Mouse (Mus musculus): ENCODE results near the gene Slc34a3.
A peak's percentile ranks its signal among the peaks of the same experiment; 100 is the strongest.

Gene Slc34a3

DNA sequence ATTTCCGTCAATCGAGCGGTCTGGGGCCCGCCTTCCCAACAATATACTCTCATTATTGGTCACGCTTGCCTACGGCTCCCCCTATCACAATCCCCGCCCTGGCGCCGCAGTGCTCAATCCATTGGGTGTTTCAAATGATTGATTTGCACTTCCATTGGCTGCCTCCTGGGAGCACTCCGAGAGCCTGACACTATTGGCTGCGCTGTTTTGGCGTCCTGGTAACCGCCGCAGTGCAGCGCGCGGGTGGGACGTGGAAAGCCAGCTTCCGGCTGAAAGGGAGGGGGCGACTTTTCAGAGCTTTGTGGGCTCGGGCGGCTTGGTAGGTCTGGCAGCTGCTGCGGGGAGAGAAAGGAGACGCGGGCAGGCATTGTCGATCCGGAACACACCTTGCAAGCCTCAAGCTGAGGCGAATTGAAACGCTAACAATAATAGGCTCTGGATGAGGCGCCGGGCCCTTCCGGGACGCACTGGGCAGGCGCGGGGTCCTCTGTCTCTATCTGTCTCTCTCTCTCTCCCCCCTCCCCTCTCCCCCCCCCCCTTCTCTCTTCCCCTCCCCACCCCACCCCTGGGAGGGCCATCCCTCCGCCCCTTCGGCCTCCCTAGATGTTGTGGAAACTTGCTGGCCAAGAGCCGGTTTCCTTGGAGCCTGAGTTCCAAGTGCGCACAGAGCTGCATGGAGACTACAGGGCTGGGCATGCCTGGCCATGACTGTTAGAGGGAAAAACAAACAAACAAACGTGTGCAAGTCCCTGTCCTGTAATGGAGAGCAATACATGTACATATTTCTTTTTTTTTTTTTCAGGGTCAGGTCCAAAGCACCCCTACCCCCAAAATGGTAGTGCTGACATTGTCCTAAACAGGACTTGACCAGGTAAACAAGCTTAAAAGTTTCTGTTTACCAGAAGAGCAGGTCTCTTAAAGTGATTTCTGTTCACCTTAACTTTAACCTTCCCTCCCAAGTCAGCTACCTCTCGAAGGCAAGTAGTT, 9.1 kb downstream of the Slc34a3 start:
- peak; percentile 97 for DNase-seq

- no peak for DNase-seq
Observed at GRCm38 (mm10) chr2:25224492-25224765, 9.7 kb downstream of the Slc34a3 start, which contains the start of gene Tubb4b. TSS of gene Tubb4b (minus strand) at chr2:25224702.

DNA sequence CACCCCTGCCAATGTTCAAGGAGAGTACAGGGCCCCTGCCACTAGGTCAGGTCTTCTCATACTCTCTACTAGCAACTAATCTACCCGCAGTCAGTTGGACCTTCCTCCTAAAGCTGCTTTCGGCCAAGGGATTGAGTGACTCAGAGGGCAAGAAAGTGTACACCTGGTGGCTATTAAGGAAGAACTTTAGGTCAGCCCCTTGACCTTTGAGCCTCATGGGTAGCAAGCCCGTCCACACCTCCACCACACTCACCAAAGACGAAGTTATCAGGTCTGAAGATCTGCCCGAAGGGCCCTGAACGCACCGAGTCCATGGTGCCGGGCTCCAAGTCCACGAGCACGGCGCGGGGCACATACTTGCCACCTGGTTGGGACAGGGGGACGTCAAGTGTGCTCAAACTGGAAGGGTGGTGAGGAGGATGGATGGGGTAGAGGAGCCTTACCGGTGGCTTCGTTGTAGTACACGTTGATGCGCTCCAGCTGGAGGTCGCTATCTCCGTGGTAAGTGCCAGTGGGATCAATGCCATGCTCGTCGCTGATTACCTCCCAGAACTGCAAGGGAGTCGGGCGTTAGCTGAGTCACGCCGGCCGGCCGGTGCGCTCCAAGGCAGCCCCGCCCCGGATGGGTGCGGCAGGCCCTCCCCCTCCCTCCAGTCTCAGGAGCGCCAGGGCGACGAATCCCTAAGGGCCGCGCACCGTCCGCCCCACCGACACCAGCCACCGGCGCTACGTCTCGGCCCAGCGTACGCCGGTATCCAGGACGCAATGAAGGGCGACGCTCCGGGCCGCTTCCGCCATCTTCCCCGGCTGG, 10.3 kb downstream of the Slc34a3 start:
- DNase-seq, result peak; percentile 82

GRCm38 (mm10) chr2:25221331-25221772, 12.8 kb downstream of the Slc34a3 start:
- DNase-seq, result no peak

GRCm38 (mm10) chr2:25218445-25218844, 15.7 kb downstream of the Slc34a3 start, which contains the start of gene Fam166a:
TSS of gene Fam166a (plus strand) at chr2:25218745.
- no peak for DNase-seq

DNA sequence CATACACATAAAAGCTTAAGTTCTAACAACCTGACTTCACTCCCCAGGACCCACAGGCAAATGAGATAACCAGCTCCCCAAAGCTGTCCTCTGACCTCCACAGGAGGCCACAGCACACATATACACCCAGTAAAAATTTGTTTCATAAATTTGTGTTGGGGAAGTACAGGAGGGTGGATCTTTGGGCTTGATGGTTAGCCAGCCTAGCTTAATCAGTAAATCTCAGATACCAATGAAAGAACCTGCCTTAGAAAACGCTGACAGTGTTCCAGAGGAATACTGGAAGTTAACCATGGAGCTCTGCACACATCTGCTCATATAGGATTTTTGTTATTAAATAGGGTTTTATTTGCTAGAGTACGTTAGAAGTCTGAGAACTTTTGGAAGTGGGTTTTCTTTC, 16.5 kb downstream of the Slc34a3 start:
- no peak for DNase-seq

- no peak for DNase-seq
Observed at GRCm38 (mm10) chr2:25214444-25214843, 19.7 kb downstream of the Slc34a3 start, which contains the start of gene Stpg3. TSS of gene Stpg3 (minus strand) at chr2:25214637.

- DNase-seq, result no peak
Observed at GRCm38 (mm10) chr2:25213266-25213865, 20.8 kb downstream of the Slc34a3 start.

DNA sequence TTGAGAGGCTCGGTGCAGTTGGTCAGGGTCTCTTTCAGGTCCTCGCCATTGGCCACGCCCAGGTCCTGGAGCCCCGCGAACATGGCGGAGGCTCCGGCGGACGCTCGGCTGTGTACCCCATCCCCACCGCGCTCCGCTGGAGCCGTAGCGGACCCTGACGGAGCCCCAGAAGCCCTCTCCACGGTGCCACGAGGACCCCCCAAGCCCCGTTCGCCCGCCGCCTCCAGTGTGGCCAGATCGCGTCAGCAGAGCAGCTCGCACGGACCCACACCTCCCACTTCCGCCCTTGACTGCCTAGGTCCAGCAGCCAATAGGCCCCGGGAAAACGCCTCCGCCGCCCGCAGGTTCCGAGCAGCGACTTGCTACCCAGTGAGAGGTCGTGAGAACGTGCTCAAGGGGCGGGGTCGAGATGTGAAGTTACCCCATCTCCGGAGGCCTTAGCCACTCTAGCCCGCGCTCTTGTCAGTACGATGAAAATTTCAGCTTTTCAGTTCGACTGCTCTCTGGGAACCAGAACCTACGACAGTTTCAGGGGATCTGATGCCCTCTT, 23.0 kb downstream of the Slc34a3 start, which contains the start of gene Nelfb:
Nelfb (minus strand) TSS at position 369 of the 550 bp plus-strand sequence.
- peak; percentile 90 for DNase-seq

DNA sequence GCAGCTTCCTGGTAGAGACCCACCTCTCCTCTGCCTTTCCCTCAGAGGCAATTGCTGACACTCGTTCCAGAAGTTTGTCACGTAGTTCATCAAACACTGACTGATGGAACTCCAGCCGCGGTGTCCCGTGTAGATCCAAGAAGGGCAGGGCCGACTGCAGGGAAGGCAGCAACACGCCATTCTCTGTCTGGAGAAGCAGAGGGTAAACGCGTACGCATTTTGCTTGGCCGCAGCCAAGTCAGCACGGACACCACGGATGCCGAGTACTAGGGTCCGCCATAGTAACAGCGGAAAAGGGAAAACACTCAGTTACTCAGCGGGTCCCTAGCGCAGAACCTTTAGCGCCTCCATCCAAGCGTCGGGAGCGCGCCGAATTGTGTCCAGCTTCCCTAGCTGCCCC, 23.5 kb downstream of the Slc34a3 start:
- DNase-seq, result no peak

GRCm38 (mm10) chr2:25207593-25207992, 26.6 kb downstream of the Slc34a3 start:
- DNase-seq, result no peak

GRCm38 (mm10) chr2:25203631-25204214, 30.4 kb downstream of the Slc34a3 start:
- DNase-seq, result no peak

- DNase-seq, result no peak
Observed at GRCm38 (mm10) chr2:25200631-25201030, 33.5 kb downstream of the Slc34a3 start.

- DNase-seq, result no peak
Observed at GRCm38 (mm10) chr2:25197946-25198345, 36.2 kb downstream of the Slc34a3 start.

GRCm38 (mm10) chr2:25197191-25197590, 37.0 kb downstream of the Slc34a3 start:
- no peak for DNase-seq

- DNase-seq, result peak; percentile 78
Observed at GRCm38 (mm10) chr2:25196172-25196954, 37.8 kb downstream of the Slc34a3 start, which contains the start of gene Tor4a. TSS of gene Tor4a (minus strand) at chr2:25196886.

DNA sequence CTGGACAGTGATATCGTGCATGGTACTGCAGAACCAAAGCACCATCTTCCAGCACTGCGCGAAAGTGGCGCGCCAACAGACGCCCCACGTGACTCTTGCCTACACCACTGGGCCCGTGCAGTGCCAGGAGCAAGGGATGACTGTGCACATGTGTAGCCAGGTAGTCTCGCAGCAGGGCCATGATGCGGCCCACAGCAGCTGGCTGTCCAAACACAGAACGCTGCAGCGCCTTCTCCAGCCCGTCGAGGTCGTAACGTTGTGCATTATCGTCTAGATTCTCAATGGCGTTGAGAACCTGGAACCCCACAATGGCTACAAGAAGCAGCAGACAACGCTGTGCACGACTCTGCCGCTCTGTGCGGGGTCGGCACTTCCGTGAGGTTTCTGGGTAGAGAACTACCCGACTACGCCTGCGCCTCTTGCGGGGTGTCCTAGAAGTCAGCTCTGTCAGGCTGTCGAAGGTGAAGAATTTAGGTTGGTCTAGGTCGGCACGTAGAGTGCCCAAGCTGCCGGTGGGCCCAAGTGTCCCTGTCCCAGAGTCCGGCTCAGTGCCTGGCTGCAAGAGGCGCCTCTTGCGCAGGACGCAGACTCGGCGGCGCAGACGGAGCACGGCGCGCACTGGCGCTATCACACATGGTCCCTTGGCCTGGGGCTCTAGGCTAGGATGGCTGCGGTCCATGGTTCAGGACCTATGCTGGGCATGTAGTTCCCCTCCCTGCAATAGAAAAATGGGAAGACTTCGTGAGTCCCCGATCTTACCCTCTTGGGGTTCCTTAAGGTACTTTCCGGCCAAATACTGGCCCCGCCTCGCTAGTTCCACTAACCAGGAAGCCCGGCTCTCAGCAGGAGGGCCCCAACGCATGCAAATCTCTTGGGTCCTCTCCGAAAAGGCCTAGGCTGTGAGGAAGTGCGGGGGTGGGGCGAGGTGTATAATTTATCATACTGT, 38.7 kb downstream of the Slc34a3 start:
- peak; percentile 74 for DNase-seq

GRCm38 (mm10) chr2:25194486-25195171, 39.5 kb downstream of the Slc34a3 start:
- peak; percentile 47 for DNase-seq

- no peak for DNase-seq
Observed at GRCm38 (mm10) chr2:25194006-25194405, 40.2 kb downstream of the Slc34a3 start.
